Mouse (Mus musculus) forebrain, embryonic 15.5 days (tissue): ENCODE measurements at regions not wholly inside any gene's neighbourhood (a gene's known extent, or its start where the extent isn't known, plus 50 kb on each side); places are given as distances from the start of the nearest gene placed in this dataset.
A peak's percentile ranks its signal among the peaks of the same experiment; 100 is the strongest.

Experiments
- ATAC-seq: fragments of 200-750 bp; cut with Nextera tagmentation; replicated peaks from 2 replicates; pipeline ENCODE4 v1.8.0; 2017; ENCODE audit warnings: mild to moderate bottlenecking, moderate TSS enrichment, moderate library complexity
- H3K27ac ChIP-seq: fragments of 300-500 bp; sonication (generic); replicated peaks from 2 replicates; pipeline ENCODE4 v1.5.1; 2015; ENCODE audit warnings: mild to moderate bottlenecking, inconsistent platforms
- H3K27me3 ChIP-seq: fragments of 300-500 bp; sonication (generic); 2 replicates; pipeline ENCODE4 v1.6.1; 2015; ENCODE audit warnings: inconsistent platforms
- H3K36me3 ChIP-seq: fragments of 300-500 bp; sonication (generic); 2 replicates; pipeline ENCODE4 v1.6.1; 2015; ENCODE audit warnings: mild to moderate bottlenecking, inconsistent platforms
- H3K4me1 ChIP-seq: fragments of 300-500 bp; sonication (generic); 2 replicates; pipeline ENCODE4 v1.6.1; 2015; ENCODE audit warnings: inconsistent platforms
- H3K4me2 ChIP-seq: fragments of 300-500 bp; sonication (generic); replicated peaks from 2 replicates; pipeline ENCODE4 v1.6.1; 2015; ENCODE audit warnings: mild to moderate bottlenecking, inconsistent platforms
- H3K4me3 ChIP-seq: fragments of 300-500 bp; sonication (generic); 2 replicates; pipeline ENCODE4 v1.5.1; 2015; ENCODE audit warnings: mild to moderate bottlenecking, inconsistent platforms
- H3K9ac ChIP-seq: fragments of 300-500 bp; sonication (generic); replicated peaks from 2 replicates; pipeline ENCODE4 v1.6.1; 2015; ENCODE audit warnings: mild to moderate bottlenecking, inconsistent platforms
- H3K9me3 ChIP-seq: fragments of 300-500 bp; sonication (generic); 2 replicates; pipeline ENCODE4 v1.6.1; 2016; ENCODE audit warnings: inconsistent platforms
- WGBS: fragments of 180-500 bp; shearing (Covaris S2); methylation state at CpG from one replicate; pipeline ENCODE4 v1.1.7; 2015; ENCODE audit warnings: mixed read lengths; 5-methylcytosine and 5-hydroxymethylcytosine counted together

DNA sequence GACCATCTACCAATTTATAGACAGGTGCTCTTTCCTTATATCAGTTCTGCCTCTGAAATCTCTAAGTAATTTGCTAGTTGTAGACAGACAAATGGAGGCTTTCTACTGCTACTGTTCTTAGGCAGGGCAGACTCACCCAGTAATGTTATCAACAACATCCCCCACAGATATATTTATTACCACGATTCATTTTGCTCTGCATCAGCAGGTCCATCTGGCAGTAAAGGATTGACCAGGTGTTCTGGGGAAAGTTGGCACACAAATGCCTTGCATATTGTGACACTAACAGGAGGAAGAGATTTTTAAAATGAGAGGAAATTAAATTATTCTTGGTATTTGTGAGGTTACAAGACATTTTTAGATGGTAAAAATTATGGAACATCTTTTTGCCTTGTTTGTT lies 627.3 kb upstream of the Tmprss15 start:
- 51% methylated on average over 1 of the region's 1 CpGs for WGBS
- no peaks in the 10 kb centered on the region for H3K36me3 ChIP-seq
- no peak overlapping the region for H3K4me3 ChIP-seq
- H3K9me3 ChIP-seq, result no peaks in the 10 kb centered on the region
- H3K4me2 ChIP-seq, result no peak overlapping the region
- no peak overlapping the region for H3K9ac ChIP-seq
- no peak overlapping the region; the same call in 1 of the 2 replicates for H3K27ac ChIP-seq
- no peaks in the 10 kb centered on the region for H3K4me1 ChIP-seq
- peak; percentile 70; the same call in 1 of the 2 replicates for ATAC-seq
- no peaks in the 10 kb centered on the region for H3K27me3 ChIP-seq

DNA sequence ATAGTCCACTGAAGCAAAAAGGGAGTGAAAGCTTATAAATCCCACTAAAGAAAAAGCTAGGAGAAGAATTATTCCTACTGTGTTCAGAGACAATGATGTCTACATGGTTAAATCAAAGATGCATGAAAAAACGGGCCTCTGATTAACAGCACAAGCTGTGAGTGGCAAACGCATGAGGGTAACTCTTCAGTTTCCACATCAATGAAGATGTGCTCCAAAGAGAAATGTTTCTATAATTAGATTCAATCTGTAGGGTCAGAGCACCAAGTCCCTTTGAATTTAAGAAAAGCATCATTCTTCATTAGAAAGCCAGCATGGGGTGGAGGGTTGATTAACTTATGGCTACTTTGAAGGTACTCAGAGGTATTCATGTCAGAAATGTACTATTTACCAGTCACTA lies 601.5 kb upstream of the Tmprss15 start:
- Histone ChIP-seq H3K4me3 (no peak overlapping the region), H3K4me2 (no peak overlapping the region), H3K9ac (no peak overlapping the region), H3K27me3 (no peaks in the 10 kb centered on the region), H3K4me1 (no peaks in the 10 kb centered on the region), H3K9me3 (no peaks in the 10 kb centered on the region), H3K27ac (no peak overlapping the region), H3K36me3 (no peaks in the 10 kb centered on the region)
- ATAC-seq, result no peak
- WGBS, result 7% methylated on average over 2 of the region's 2 CpGs

DNA sequence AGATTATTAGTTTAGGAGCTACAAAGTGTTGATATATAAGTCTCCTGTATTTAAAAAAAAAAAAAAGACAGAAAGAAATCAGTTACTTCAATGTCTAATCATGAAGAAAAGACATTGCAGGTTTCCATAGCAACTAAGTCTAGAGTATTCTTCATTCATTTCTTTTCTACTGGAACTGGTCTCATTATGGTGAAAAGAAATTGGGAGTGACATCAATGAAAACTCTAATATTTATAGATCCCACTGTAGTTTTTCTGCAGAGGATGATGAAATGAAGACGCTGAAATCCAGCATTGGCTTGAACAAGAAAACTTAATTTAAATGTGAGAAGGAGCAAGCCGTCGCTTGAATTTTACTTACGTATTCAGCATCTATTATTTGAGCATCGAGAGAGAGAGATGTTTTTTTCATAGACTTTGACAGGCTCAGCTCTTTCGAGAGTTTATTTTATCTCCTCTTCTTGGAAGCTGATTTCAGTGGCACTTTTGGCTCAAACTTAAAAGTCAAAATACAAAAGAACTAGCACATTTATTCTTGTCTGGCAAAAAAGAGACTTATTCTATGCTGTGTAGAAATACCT lies 560.4 kb upstream of the Tmprss15 start:
- no peak for ATAC-seq
- Histone ChIP-seq H3K27ac (no peak overlapping the region), H3K4me1 (0 out of 2 replicates have a peak, but pooled peaks cover 2% of the 10 kb centered on the region), H3K27me3 (no peaks in the 10 kb centered on the region), H3K9ac (no peak overlapping the region), H3K4me2 (no peak overlapping the region), H3K36me3 (no peaks in the 10 kb centered on the region), H3K4me3 (no peak overlapping the region), H3K9me3 (no peaks in the 10 kb centered on the region)
- 25% methylated on average over 6 of the region's 6 CpGs for WGBS

GRCm38 (mm10) chr16:79640898-79641297 lies 550.0 kb upstream of the Tmprss15 start:
- no peaks in the 10 kb centered on the region for H3K4me1 ChIP-seq
- 32% methylated on average over 3 of the region's 3 CpGs for WGBS

DNA sequence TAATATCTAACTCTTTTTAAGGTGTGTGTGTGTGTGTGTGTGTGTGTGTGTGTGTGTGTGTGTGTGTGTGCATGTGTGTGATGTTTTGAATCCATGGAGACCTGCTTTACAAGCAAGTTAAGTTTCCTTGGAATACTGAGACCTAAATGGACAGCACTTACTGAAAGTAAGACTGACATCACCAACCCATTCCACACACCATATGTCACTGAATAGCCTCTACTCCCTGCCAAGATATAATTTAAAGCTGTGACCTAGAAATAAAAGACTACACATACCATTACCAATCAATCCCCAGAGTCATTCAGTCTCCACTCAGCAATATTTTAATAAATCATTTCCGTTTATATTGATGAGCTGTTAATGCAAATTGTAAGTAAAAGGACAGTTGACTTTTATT lies 536.2 kb upstream of the Tmprss15 start:
- Histone ChIP-seq H3K9ac (no peak overlapping the region), H3K36me3 (no peaks in the 10 kb centered on the region), H3K4me3 (no peak overlapping the region), H3K9me3 (no peaks in the 10 kb centered on the region), H3K27me3 (no peaks in the 10 kb centered on the region), H3K27ac (no peak overlapping the region), H3K4me1 (no peaks in the 10 kb centered on the region), H3K4me2 (no peak overlapping the region)
- ATAC-seq, result no peak
- WGBS, result 82% methylated on average over 1 of the region's 1 CpGs

More at GRCm38 (mm10) chr16:79640898-79641297, 550.0 kb upstream of the Tmprss15 start:
- Histone ChIP-seq H3K27ac (no peak overlapping the region), H3K27me3 (no peaks in the 10 kb centered on the region), H3K9me3 (no peaks in the 10 kb centered on the region), H3K4me2 (no peak overlapping the region), H3K9ac (no peak overlapping the region), H3K36me3 (no peaks in the 10 kb centered on the region), H3K4me3 (no peak overlapping the region)
- ATAC-seq, result 0 out of 2 replicates have a peak, but pooled peaks have one; percentile 48

DNA sequence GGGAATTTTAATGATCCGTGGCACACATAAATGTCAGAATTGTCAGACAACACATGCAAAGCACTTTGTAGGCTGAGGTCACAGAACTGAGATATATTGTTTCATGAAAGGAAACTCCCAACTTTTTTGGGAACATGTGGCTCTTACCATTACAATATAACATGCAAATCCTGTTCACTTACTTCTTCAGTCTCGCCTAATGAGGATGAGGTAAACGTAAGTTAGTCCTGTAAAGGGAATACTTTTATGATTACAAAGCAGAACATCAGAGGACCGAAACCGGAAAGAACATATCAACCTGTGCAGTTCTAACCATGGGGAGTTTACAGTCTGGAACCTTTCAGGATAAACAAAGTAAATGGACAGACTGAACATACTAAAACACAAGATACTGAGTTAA lies 520.1 kb upstream of the Tmprss15 start:
- Histone ChIP-seq H3K36me3 (no peaks in the 10 kb centered on the region), H3K27ac (no peak overlapping the region), H3K9me3 (no peaks in the 10 kb centered on the region), H3K27me3 (no peaks in the 10 kb centered on the region), H3K9ac (no peak overlapping the region), H3K4me1 (no peaks in the 10 kb centered on the region), H3K4me2 (no peak overlapping the region), H3K4me3 (no peak overlapping the region)
- ATAC-seq, result no peak
- 77% methylated on average over 5 of the region's 5 CpGs for WGBS

GRCm38 (mm10) chr16:79590891-79591290 lies 500.0 kb upstream of the Tmprss15 start:
- Histone ChIP-seq H3K4me3 (no peak overlapping the region), H3K4me1 (no peaks in the 10 kb centered on the region), H3K27me3 (no peaks in the 10 kb centered on the region), H3K9ac (no peak overlapping the region), H3K27ac (no peak overlapping the region), H3K4me2 (no peak overlapping the region), H3K9me3 (no peaks in the 10 kb centered on the region), H3K36me3 (no peaks in the 10 kb centered on the region)
- no peak for ATAC-seq
- 65% methylated on average over 3 of the region's 3 CpGs for WGBS

DNA sequence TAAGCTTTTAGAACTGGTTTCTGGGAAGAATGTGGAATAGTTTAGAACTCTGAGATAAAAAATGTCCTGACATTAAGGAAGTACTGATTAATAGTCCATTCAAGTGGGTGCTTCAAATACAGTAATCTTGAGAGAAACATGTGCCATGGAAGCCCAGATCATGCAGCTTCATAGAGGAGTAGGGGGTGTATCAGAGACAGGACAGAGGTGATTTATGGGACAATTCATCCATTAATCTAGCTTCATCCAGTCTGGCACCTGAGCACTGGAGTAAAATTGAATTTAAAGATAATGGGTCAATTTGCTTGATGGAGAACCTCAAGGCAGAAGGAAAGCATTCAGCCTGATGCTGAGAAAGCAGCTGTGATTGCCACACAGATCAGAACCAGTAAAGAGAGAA lies 494.8 kb upstream of the Tmprss15 start:
- no peak for ATAC-seq
- no peak overlapping the region for H3K27ac ChIP-seq

DNA sequence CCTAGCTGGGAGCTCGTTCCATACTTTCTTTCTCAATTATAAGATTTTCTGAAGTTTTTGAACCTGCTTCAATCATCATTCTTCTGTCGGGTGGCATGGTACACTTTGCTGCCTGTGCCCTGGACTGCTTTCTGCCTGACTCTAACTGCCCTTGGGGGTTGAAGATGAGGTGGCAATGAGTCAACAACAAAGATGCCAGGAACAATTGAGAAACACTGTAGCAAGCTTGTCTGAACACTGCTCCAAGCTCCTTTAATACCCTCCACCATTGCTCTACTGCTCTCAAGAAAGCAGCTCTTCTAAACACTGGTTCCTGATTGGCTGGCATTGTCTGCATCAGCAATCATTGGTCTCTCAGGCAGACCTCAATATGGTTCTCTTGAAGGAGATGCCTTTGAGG lies 480.0 kb upstream of the Tmprss15 start:
- ATAC-seq, result no peak
- Histone ChIP-seq H3K9me3 (no peaks in the 10 kb centered on the region), H3K27ac (no peak overlapping the region), H3K4me1 (no peaks in the 10 kb centered on the region), H3K9ac (no peak overlapping the region), H3K4me2 (no peak overlapping the region), H3K4me3 (no peak overlapping the region), H3K27me3 (no peaks in the 10 kb centered on the region), H3K36me3 (no peaks in the 10 kb centered on the region)
- WGBS, result 83% methylated on average over 2 of the region's 2 CpGs

More for the DNA sequence above, 494.8 kb upstream of the Tmprss15 start:
- H3K4me3 ChIP-seq, result no peak overlapping the region
- no peaks in the 10 kb centered on the region for H3K27me3 ChIP-seq
- H3K9ac ChIP-seq, result no peak overlapping the region
- H3K9me3 ChIP-seq, result no peaks in the 10 kb centered on the region
- H3K36me3 ChIP-seq, result no peaks in the 10 kb centered on the region
- H3K4me2 ChIP-seq, result no peak overlapping the region
- no peaks in the 10 kb centered on the region for H3K4me1 ChIP-seq

GRCm38 (mm10) chr16:79534370-79534769 lies 443.5 kb upstream of the Tmprss15 start:
- 55% methylated on average over 2 of the region's 2 CpGs for WGBS
- H3K27ac ChIP-seq, result no peak overlapping the region
- no peak overlapping the region for H3K9ac ChIP-seq
- no peak overlapping the region for H3K4me3 ChIP-seq
- H3K27me3 ChIP-seq, result no peaks in the 10 kb centered on the region
- H3K4me2 ChIP-seq, result no peak overlapping the region
- no peaks in the 10 kb centered on the region for H3K9me3 ChIP-seq
- ATAC-seq, result no peak
- no peaks in the 10 kb centered on the region for H3K4me1 ChIP-seq
- no peaks in the 10 kb centered on the region for H3K36me3 ChIP-seq

DNA sequence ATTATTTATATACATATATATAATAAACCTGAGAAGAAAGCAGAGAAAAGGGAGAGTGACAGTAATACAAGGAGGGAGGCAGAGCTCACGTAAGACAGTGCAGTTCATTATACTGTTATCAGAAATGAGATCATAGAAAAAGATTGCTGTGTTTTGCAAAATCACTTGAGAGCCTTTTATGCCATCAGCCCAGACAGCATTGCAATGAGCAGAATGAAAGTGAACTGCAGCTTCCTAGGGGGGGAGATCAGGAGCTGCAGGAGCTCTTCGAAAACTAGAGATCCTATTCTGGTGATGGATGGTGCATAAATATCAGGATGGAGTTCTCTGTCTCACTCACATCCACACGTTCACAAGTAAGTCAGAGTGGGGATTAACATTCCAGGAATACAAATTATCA lies 401.6 kb upstream of the Tmprss15 start:
- no peak overlapping the region for H3K27ac ChIP-seq
- no peak overlapping the region for H3K4me3 ChIP-seq
- H3K9me3 ChIP-seq, result no peaks in the 10 kb centered on the region
- no peaks in the 10 kb centered on the region for H3K36me3 ChIP-seq
- no peak overlapping the region for H3K9ac ChIP-seq
- 49% methylated on average over 3 of the region's 3 CpGs for WGBS
- H3K4me1 ChIP-seq, result no peaks in the 10 kb centered on the region
- no peaks in the 10 kb centered on the region for H3K27me3 ChIP-seq
- no peak overlapping the region for H3K4me2 ChIP-seq
- peak; percentile 51; the same call in 1 of the 2 replicates for ATAC-seq

- Histone ChIP-seq H3K4me2 (no peak overlapping the region), H3K4me1 (no peaks in the 10 kb centered on the region), H3K27ac (no peak overlapping the region), H3K9me3 (no peaks in the 10 kb centered on the region), H3K36me3 (no peaks in the 10 kb centered on the region), H3K27me3 (no peaks in the 10 kb centered on the region), H3K4me3 (no peak overlapping the region), H3K9ac (no peak overlapping the region)
- no peak for ATAC-seq
- WGBS, result 51% methylated on average over 2 of the region's 2 CpGs
Measured at GRCm38 (mm10) chr16:79450871-79451270, 360.0 kb upstream of the Tmprss15 start.

DNA sequence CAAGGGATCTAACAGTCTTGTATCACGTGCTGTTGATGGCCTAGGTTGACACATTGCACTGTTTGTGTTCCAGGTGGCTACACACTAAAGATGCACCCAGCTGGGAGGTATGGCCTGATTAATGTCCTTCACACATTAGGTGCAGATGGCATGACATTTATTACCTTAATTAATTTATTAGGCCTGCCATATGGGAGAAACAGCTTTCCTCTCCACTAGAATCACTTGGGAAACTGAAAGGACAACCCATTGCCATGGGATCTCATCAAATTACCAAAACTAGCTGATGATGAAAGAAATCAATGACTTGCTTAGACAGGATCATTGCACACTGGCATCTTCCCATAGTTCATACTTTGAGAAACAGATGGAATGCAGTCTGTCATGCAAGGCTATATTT lies 358.8 kb upstream of the Tmprss15 start:
- no peak overlapping the region for H3K4me3 ChIP-seq
- H3K27me3 ChIP-seq, result no peaks in the 10 kb centered on the region
- no peaks in the 10 kb centered on the region for H3K36me3 ChIP-seq
- peak overlapping the region; percentile 64; the same call in 1 of the 2 replicates for H3K27ac ChIP-seq
- peak; percentile 94 for ATAC-seq
- no peak overlapping the region for H3K4me2 ChIP-seq
- WGBS, result 36% methylated on average over 1 of the region's 1 CpGs
- H3K4me1 ChIP-seq, result no peaks in the 10 kb centered on the region
- H3K9ac ChIP-seq, result no peak overlapping the region
- H3K9me3 ChIP-seq, result no peaks in the 10 kb centered on the region
